Mouse (Mus musculus): ENCODE results near the gene Glrp1.

DNA sequence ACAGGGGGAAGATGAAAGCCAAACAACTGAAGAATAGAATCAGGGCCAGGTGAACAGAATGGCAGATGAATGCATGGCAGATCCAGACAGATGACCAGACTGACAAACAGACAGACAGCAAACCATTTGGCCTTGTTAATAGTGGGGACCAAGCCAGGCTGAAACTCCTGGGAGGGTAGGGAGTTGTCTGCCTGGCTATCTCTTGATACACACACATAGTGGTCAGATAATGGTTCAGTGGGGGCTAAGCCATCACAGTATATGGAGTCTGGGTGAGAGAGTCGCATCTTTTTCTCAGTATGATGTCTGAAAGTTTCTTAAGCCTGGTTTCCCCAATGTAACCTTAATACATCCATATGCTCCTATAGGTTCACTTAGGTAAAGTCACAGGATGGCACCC, 39.4 kb upstream of the Glrp1 start:
- no peak for TF ChIP-seq POLR2A (IDR thresholded peaks at IDR 0.05; ENCODE audit: insufficient read length, low read depth)
- no peak for TF ChIP-seq E2F4 (IDR thresholded peaks at IDR 0.05; ENCODE audit: insufficient read depth)
- TF ChIP-seq CEBPB (IDR thresholded peaks at IDR 0.05; ENCODE audit: insufficient read depth, poor library complexity, severe bottlenecking) = no peak
- no peak for TF ChIP-seq TCF12 (IDR thresholded peaks at IDR 0.05; ENCODE audit: insufficient read depth, poor library complexity, severe bottlenecking)
- TF ChIP-seq REST (IDR thresholded peaks at IDR 0.05; ENCODE audit: insufficient read depth, insufficient read length) = no peak
- TF ChIP-seq MYOG (IDR thresholded peaks at IDR 0.05; ENCODE audit: control insufficient read depth in 1 of 3, insufficient read depth in 1 of 3, insufficient read length in 2 of 3, low read depth in 2 of 3) = no peak
- no peak for TF ChIP-seq MAX (IDR thresholded peaks at IDR 0.05; ENCODE audit: low read depth)
- no peak for TF ChIP-seq USF1 (IDR thresholded peaks at IDR 0.05; ENCODE audit: low read depth)
- no peak for TF ChIP-seq SRF (IDR thresholded peaks at IDR 0.05; ENCODE audit: control insufficient read depth, insufficient read length, low read depth)
